Mouse (Mus musculus) limb, embryonic 14.5 days (tissue): ENCODE results near the gene 1600014C23Rik. TPM values are rescaled to one million over a fixed set of nuclear protein-coding genes. Genes with fewer than 3 reads are reported as not detected.

Experiments
- ATAC-seq: fragments of 200-750 bp; cut with Nextera tagmentation; 2 replicates; pipeline ENCODE4 v1.8.0; 2017; ENCODE audit warnings: low read depth, moderate number of reproducible peaks, moderate TSS enrichment; ENCODE audit not compliant: low FRiP score
- DNase-seq: peaks from one replicate; pipeline ENCODE4 v3.0.0-alpha.2; 2015; ENCODE audit warnings: low spot score
- H3K27ac ChIP-seq: fragments of 300-500 bp; sonication (generic); replicated peaks from 2 replicates; pipeline ENCODE4 v1.5.1; 2014; ENCODE audit warnings: low read depth, mild to moderate bottlenecking, low read length, moderate library complexity, mixed read lengths
- H3K27me3 ChIP-seq: fragments of 300-500 bp; sonication (generic); 2 replicates; pipeline ENCODE4 v1.6.1; 2014; ENCODE audit warnings: low read length, mixed read lengths; ENCODE audit not compliant: control insufficient read depth, insufficient read depth
- H3K36me3 ChIP-seq: fragments of 300-500 bp; sonication (generic); 2 replicates; pipeline ENCODE4 v1.6.1; 2014; ENCODE audit warnings: mild to moderate bottlenecking, low read length, moderate library complexity, mixed read lengths; ENCODE audit not compliant: control insufficient read depth, insufficient read depth
- H3K4me1 ChIP-seq: fragments of 300-500 bp; sonication (generic); 2 replicates; pipeline ENCODE4 v1.6.1; 2014; ENCODE audit warnings: antibody characterized with exemption, low read length, mixed read lengths; ENCODE audit not compliant: control insufficient read depth, insufficient read depth
- H3K4me2 ChIP-seq: fragments of 300-500 bp; sonication (generic); replicated peaks from 2 replicates; pipeline ENCODE4 v1.6.1; 2014; ENCODE audit warnings: low read depth, mild to moderate bottlenecking, low read length, moderate library complexity; ENCODE audit not compliant: severe bottlenecking
- H3K4me3 ChIP-seq: fragments of 300-500 bp; sonication (generic); replicated peaks from 2 replicates; pipeline ENCODE4 v1.5.1; 2014; ENCODE audit warnings: low read length
- H3K9ac ChIP-seq: fragments of 300-500 bp; sonication (generic); 2 replicates; pipeline ENCODE4 v1.6.1; 2014; ENCODE audit warnings: mild to moderate bottlenecking, low read depth, low read length, moderate library complexity; ENCODE audit not compliant: severe bottlenecking
- H3K9me3 ChIP-seq: fragments of 300-500 bp; sonication (generic); 2 replicates; pipeline ENCODE4 v1.6.1; 2016; ENCODE audit warnings: low read length; ENCODE audit not compliant: control insufficient read depth
- POLR2A ChIP-seq: fragments of 200-500 bp; IDR thresholded peaks from 2 replicates; pipeline ENCODE4 v1.8.0; 2012; ENCODE audit warnings: inconsistent platforms, mild to moderate bottlenecking, moderate library complexity, borderline replicate concordance; ENCODE audit not compliant: insufficient read depth, insufficient read length; ENCODE audit errors: extremely low read depth
- WGBS: fragments of 180-500 bp; shearing (Covaris S2); extraction: QIAGEN DNeasy Blood & Tissue Kit; methylation state at CpG from one replicate; pipeline ENCODE4 v1.1.7; 2014; 5-methylcytosine and 5-hydroxymethylcytosine counted together
- polyA plus RNA-seq, 2 experiments: library from polyadenylated mRNA; depleted of rRNA in 1 of 2; stranded (reverse) in 1 of 2; unstranded in 1 of 2; fragments of >200 nt; fragmentation: Nextera tagmentation in 1 of 2; extraction: Ambion mirVana in 1 of 2; gene quantifications; 2 replicates each; pipeline versions ENCODE4 v1.2.1 to v1.2.3; 2012 to 2014

The 1600014C23Rik gene
- polyA plus RNA-seq, 2 experiments: 0.15 TPM; not detected in 1

DNA sequence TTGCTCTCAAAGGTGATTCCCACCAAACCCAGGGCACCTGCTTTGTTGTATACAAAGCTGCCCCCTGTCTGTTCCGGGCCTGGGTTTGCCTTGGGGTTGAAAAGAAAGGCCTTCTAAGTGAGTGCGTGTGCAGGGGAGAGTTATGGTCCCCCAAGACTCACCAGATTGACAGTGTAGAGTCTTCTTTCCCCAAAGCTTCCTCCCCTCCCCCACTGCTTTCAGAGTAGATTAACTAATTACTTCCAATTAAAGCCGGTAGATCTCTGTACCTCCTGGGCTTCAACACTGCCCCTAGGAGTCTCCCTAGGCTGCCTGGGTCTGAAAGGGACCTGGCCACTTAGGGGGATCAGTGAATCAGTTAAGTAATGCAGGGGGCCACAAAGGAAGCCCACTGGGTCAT is 689 bp upstream of the 1600014C23Rik start:
- no peaks in the 10 kb centered on the region for H3K9me3 ChIP-seq
- no peak overlapping the region for H3K27ac ChIP-seq
- no peak for ATAC-seq
- no peak for TF ChIP-seq POLR2A
- H3K27me3 ChIP-seq: 0 out of 2 replicates have a peak, but pooled peaks cover 4% of the 10 kb centered on the region
- H3K4me2 ChIP-seq: peak overlapping the region; percentile 83
- no peaks in the 10 kb centered on the region for H3K36me3 ChIP-seq
- H3K9ac ChIP-seq: peak overlapping the region; percentile 58; the same call in 1 of the 2 replicates
- no peak for DNase-seq
- WGBS: 12% methylated on average over 3 of the region's 3 CpGs
- peak overlapping the region; percentile 35; the same call in 1 of the 2 replicates for H3K4me3 ChIP-seq
- H3K4me1 ChIP-seq: peaks cover 30% of the 10 kb centered on the region

DNA sequence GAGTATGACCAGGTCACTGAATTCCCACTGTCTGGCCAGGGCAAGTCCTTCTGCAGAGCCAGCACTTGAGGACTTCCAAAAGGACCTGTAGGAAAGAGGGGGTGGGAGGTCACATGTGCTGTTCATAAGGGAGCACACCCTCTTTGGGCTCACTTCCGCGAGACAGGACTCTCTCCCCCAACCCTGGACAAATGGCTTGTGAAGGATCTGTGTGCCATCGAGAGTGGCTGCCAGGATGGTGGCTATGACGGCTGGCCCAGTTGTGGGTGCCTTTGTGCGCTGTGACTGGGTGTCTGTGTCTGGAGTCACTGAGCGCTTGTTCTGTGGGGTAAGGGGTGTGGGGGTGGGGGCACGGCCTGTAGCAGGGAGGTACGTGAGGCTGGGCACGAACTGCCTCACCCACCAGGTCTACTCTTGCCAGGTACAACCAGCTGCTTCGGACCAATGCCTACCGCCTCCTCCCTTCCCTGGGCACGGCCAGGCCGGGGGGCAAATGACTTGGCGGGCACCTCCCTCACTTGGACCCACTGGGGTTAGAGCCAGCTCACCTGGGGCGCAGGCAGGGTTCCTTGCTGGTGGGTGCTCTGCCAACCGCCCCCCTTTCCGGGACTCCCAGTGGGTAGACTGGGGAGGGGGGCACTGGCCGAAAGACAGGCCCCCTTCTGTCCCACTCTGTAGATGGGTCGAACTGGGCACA is 458 bp downstream of the 1600014C23Rik start:
- H3K27ac ChIP-seq: no peak overlapping the region
- 68% methylated on average over 18 of the region's 19 CpGs for WGBS
- peak overlapping the region; percentile 35 for H3K4me3 ChIP-seq
- no peaks in the 10 kb centered on the region for H3K9me3 ChIP-seq
- H3K36me3 ChIP-seq: no peaks in the 10 kb centered on the region
- H3K4me1 ChIP-seq: peaks cover 30% of the 10 kb centered on the region
- TF ChIP-seq POLR2A: no peak
- 0 out of 2 replicates have a peak, but pooled peaks cover 4% of the 10 kb centered on the region for H3K27me3 ChIP-seq
- DNase-seq: no peak
- ATAC-seq: no peak
- H3K4me2 ChIP-seq: peak overlapping the region; percentile 83
- peak overlapping the region; percentile 58 for H3K9ac ChIP-seq

DNA sequence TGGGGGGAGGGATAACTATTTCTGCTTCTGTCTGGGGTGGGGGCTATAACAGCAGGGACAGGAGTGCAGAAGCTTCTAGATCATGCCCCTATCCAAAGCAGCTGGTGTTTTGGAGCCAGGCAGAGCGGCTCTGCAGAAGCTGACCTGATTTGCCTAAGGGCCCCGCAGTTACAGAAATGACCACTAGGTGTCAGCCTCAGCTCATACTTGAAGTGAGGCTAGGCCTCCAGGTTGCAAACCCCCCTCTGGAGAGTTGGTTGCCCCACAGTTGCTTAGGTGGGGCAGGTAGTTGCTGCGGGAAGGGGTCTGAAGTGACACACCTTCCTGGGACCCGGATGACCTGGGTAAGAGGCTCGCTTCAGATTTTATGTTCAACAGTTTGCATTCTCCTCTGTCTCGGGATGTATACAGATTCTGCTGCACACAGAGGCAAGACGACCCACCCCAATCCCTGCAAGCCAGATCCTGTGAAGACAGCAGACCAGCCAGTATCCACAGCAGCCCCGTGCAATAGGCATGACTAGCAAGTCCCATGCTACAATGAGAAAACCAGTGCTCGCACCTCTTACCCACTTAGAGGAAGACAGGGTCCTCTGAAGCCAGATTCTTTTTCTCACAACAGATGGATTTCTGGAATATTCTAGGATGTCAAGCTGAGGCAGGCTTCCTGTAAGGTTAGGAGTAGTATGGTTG is 2.3 kb downstream of the 1600014C23Rik start:
- no peak for TF ChIP-seq POLR2A
- Histone ChIP-seq H3K27ac (no peak overlapping the region), H3K27me3 (0 out of 2 replicates have a peak, but pooled peaks cover 4% of the 10 kb centered on the region), H3K9ac (no peak overlapping the region), H3K4me3 (no peak overlapping the region), H3K36me3 (no peaks in the 10 kb centered on the region), H3K4me1 (peaks cover 25% of the 10 kb centered on the region), H3K4me2 (no peak overlapping the region), H3K9me3 (no peaks in the 10 kb centered on the region)
- DNase-seq: peak; percentile 87
- ATAC-seq: peak; percentile 53; the same call in 1 of the 2 replicates
- 21% methylated on average over 9 of the region's 9 CpGs for WGBS

DNA sequence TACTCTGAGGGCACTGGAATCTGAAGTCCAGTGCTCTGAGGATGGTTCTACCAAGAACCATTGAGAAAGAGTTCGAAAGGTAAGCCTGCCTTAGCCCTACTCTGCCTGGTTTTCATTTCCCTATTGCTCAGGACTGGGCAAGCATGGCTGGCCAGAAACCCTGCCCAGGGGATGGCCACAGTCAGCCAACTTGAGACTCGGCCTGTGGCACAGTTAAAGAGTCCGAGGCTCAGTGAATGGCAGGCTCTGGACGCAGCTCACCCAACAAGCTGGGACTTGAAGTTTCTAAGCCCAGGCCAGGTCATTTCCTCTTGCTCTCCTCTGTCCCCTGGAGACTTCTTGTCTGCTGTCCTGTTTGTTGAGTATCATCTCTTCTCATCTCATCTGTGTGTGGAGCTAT is 2.9 kb downstream of the 1600014C23Rik start:
- 64% methylated on average over 4 of the region's 4 CpGs for WGBS
- no peak for ATAC-seq
- no peak for TF ChIP-seq POLR2A

DNA sequence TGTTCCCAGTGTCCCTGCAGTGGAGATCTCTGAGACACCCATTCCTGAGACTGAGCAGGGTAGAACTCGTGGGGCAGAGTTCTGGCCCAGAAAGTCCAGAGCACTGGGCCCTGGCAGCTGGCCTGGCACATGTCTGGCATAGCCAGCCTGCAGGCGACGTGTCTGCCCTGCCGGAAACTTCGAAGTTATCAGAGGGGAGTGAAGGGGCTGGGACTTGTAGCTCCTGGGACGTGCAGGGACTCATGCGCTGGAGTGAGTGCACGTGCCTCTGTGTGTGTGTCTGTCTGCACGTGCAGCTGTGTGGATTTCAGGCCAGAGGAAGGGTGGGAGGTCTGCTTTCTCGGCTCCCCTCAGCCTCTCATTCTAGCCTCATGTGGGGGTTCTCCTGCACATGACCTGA is 4.3 kb downstream of the 1600014C23Rik start:
- TF ChIP-seq POLR2A: no peak
- Histone ChIP-seq H3K4me3 (no peak overlapping the region), H3K9ac (no peak overlapping the region), H3K27ac (no peak overlapping the region), H3K9me3 (no peaks in the 10 kb centered on the region), H3K4me2 (no peak overlapping the region), H3K4me1 (peaks cover 11% of the 10 kb centered on the region), H3K27me3 (0 out of 2 replicates have a peak, but pooled peaks cover 4% of the 10 kb centered on the region), H3K36me3 (no peaks in the 10 kb centered on the region)
- DNase-seq (no peak), ATAC-seq (no peak)
- 45% methylated on average over 10 of the region's 10 CpGs for WGBS

More for the DNA sequence above, 2.9 kb downstream of the 1600014C23Rik start:
- no peaks in the 10 kb centered on the region for H3K9me3 ChIP-seq
- peaks cover 20% of the 10 kb centered on the region for H3K4me1 ChIP-seq
- H3K27ac ChIP-seq: no peak overlapping the region
- no peak for DNase-seq
- H3K27me3 ChIP-seq: 0 out of 2 replicates have a peak, but pooled peaks cover 4% of the 10 kb centered on the region
- H3K4me3 ChIP-seq: no peak overlapping the region
- no peaks in the 10 kb centered on the region for H3K36me3 ChIP-seq
- no peak overlapping the region for H3K9ac ChIP-seq
- H3K4me2 ChIP-seq: no peak overlapping the region
